Mouse (Mus musculus) bone marrow, adult 2 months (tissue): Measurements from ENCODE around the gene Olfr32.

Experiments used
- CTCF ChIP-seq: fragments of 200-500 bp; IDR thresholded peaks from 2 replicates; pipeline ENCODE4 v1.5.1; 2011; ENCODE audit warnings: low read length, control low read depth; ENCODE audit not compliant: control insufficient read depth, insufficient read depth
- POLR2A ChIP-seq: fragments of 200-500 bp; IDR thresholded peaks from 2 replicates; pipeline ENCODE4 v1.6.1; 2011; ENCODE audit warnings: low read depth, mild to moderate bottlenecking, control low read depth, low read length, borderline replicate concordance; ENCODE audit not compliant: control insufficient read depth

DNA sequence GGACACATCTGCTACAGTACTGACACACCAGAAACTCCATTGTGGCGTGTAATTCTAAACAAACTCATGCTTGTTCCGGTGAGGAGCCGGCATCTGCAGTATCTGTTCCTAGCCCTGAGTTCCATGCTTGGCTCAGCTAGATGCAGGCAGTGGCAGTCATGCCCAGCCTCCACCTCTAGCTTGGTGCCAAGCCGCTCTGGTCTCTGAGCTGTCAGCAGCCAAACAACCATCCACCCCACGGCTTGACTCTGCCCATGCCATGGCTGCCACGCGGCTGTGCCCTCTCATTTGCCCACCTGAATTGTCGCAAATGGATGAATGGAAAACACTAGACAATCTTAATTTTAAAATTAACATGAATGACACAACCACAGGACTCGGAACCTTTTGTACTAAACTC lies 11.8 kb upstream of the Olfr32 start:
- TF ChIP-seq CTCF, result no peak
- TF ChIP-seq POLR2A, result no peak
